Mouse (Mus musculus): Measurements from ENCODE around the gene Rhog. TPM values are rescaled to one million over a fixed set of nuclear protein-coding genes. Genes with fewer than 3 reads are reported as not detected.

Gene Rhog
- total and polyA plus RNA-seq, 3 experiments = 12.2 to 118 (median 22.7) TPM

DNA sequence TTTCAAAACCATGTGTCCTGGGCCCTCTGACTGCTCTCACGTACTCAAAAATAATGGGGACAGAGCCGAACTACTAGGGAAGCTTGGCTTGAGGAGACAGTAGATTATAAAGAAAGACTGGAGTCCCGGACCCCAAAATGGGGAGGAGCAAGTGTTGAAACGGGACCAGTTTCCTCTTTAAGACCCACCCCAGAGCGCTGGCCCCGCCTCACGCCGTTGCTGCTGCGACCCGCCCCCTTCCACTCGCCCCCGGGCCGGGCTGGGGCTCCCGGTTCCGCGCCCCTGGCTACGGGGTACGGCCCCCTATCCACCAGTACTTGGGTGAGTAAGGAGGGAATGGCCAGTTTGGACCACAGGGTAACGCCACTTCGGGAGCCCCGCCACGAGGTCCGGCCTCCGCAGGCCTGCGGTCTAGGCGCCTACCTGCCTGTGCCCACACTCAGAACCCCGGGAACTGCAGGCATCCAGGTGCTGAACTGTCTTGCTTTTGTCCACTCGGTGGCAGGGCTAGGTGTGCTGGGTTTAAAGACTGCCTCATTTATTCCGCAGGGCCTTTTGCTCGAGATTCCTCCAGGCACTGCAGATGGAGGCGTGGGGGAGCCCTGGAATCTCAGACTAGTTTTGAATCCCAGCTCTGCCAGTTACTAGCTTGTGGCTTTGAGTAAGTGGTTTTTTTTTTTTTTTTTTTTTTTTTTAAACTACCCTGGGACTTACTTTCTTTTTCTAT is 32.9 kb downstream of the Rhog start:
- DNase-seq (ENCODE audit: extremely low read depth) = no peak
- Histone ChIP-seq H3K79me2 (replicated peaks; ENCODE audit: control insufficient read depth, extremely low read depth, insufficient read depth, poor library complexity, severe bottlenecking) (no peaks in the 10 kb centered on the region), H3K9ac (ENCODE audit: insufficient read depth, low read depth) (no peak overlapping the region), H3K27me3 (replicated peaks) (no peaks in the 10 kb centered on the region), H3K27ac (ENCODE audit: insufficient read depth, low read depth) (no peak overlapping the region), H3K36me3 (replicated peaks in 1 of 2; ENCODE audit: control insufficient read depth in 1 of 2, insufficient read depth in 1 of 2, low read length in 1 of 2) (peaks cover 0 to 20% of the 10 kb centered on the region in 2 experiments), H3K4me3 (replicated peaks in 1 of 3; ENCODE audit: low read depth in 2 of 3, low read length in 2 of 3, poor library complexity in 1 of 3) (peak overlapping the region in 2 of 3 experiments; percentile 21 to 47), H3K4me2 (ENCODE audit: insufficient read depth, low read depth, poor library complexity, severe bottlenecking) (no peak overlapping the region), H3K9me3 (replicated peaks; ENCODE audit: low read length) (no peaks in the 10 kb centered on the region), H3K4me1 (ENCODE audit: control insufficient read depth in 1 of 2, insufficient read depth in 2 of 2) (peaks cover 0 to 9% of the 10 kb centered on the region in 2 experiments; a peak in 2 of 4 replicates)
- dilution Hi-C loops (cut with MboI; ENCODE audit: extremely low pct_ligation_motif_present, extremely low pct_unique_long_range_greater_than_20kb, low sequenced_read_pairs) = no loop called here
- TF ChIP-seq USF1 (IDR thresholded peaks at IDR 0.05; ENCODE audit: low read depth, low read length) (no peak), ETS1 (conservative IDR thresholded peaks at IDR 0.05; ENCODE audit: low read depth, low read length) (no peak), ZNF384 (IDR thresholded peaks at IDR 0.05; ENCODE audit: low read depth, low read length) (peak; percentile 37)
- in situ Hi-C loops (cut with MboI; ENCODE audit: low pct_ligation_motif_present, low pct_unique_long_range_greater_than_20kb, low sequenced_read_pairs) = no loop called here

DNA sequence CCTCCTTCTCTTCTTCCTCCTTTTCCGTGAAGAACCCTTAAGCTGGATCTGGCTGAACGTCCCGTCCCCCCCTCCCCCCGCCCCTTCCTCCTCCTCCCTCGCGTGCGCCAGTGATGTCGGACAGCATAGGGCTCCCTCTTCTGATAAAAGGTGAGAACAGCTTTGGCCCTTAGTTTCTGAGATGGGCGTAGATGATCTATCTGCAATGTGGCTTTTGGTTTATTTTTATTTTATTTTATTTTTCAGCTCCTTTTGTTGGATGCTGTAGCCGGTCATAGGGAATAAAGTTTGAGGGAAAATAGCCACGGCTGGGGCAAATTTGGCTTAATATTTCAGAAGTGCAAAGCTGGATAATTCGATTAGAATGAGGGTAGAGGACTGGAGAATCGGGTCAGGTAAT is 33.5 kb downstream of the Rhog start:
- Histone ChIP-seq H3K27ac (ENCODE audit: insufficient read depth, low read depth) (no peak overlapping the region), H3K4me2 (ENCODE audit: insufficient read depth, low read depth, poor library complexity, severe bottlenecking) (peak overlapping the region; percentile 57; the same call in 1 of the 2 replicates), H3K36me3 (replicated peaks in 1 of 2; ENCODE audit: control insufficient read depth in 1 of 2, insufficient read depth in 1 of 2, low read length in 1 of 2) (peaks cover 0 to 14% of the 10 kb centered on the region in 2 experiments), H3K27me3 (replicated peaks) (no peaks in the 10 kb centered on the region), H3K9me3 (replicated peaks; ENCODE audit: low read length) (no peaks in the 10 kb centered on the region), H3K4me3 (replicated peaks in 1 of 3; ENCODE audit: low read depth in 2 of 3, low read length in 2 of 3, poor library complexity in 1 of 3) (peak overlapping the region in 2 of 3 experiments; percentile 21 to 47), H3K4me1 (ENCODE audit: control insufficient read depth in 1 of 2, insufficient read depth in 2 of 2) (peaks cover 0 to 9% of the 10 kb centered on the region in 2 experiments; a peak in 2 of 4 replicates), H3K79me2 (replicated peaks; ENCODE audit: control insufficient read depth, extremely low read depth, insufficient read depth, poor library complexity, severe bottlenecking) (no peaks in the 10 kb centered on the region), H3K9ac (ENCODE audit: insufficient read depth, low read depth) (no peak overlapping the region)
- peak in 1 of 2 experiments; percentile 58; a peak in 2 of 4 replicates for TF ChIP-seq CTCF (conservative IDR thresholded peaks at IDR 0.05 in 1 of 2, IDR thresholded peaks at IDR 0.05 in 1 of 2; ENCODE audit: low read depth in 2 of 2, low read length in 2 of 2)
- no peak for TF ChIP-seq ELF1 (IDR thresholded peaks at IDR 0.05; ENCODE audit: low read depth, low read length)
- TF ChIP-seq BHLHE40 (IDR thresholded peaks at IDR 0.05; ENCODE audit: low read depth, low read length) = peak; percentile 56
- peak; percentile 34 for TF ChIP-seq RAD21 (IDR thresholded peaks at IDR 0.05; ENCODE audit: low read depth, low read length)
- TF ChIP-seq MAZ (IDR thresholded peaks at IDR 0.05; ENCODE audit: low read depth, low read length) = 0 out of 2 replicates have a peak, but pooled peaks have one; percentile 21
- no peak for TF ChIP-seq ZKSCAN1 (IDR thresholded peaks at IDR 0.05; ENCODE audit: borderline replicate concordance, low read depth, low read length)
- no peak for TF ChIP-seq TBP (conservative IDR thresholded peaks at IDR 0.05; ENCODE audit: low read depth, low read length)
- no peak for TF ChIP-seq EP300 (IDR thresholded peaks at IDR 0.05; ENCODE audit: low read length)
- no peak for TF ChIP-seq IRF4 (IDR thresholded peaks at IDR 0.05; ENCODE audit: low read depth, low read length)
- TF ChIP-seq MAFK (IDR thresholded peaks at IDR 0.05; ENCODE audit: insufficient replicate concordance, low read length) = no peak
- in situ Hi-C loops (cut with MboI; ENCODE audit: low pct_ligation_motif_present, low pct_unique_long_range_greater_than_20kb, low sequenced_read_pairs) (no loop called here), dilution Hi-C loops (cut with MboI; ENCODE audit: extremely low pct_ligation_motif_present, extremely low pct_unique_long_range_greater_than_20kb, low sequenced_read_pairs) (no loop called here)
- DNase-seq (ENCODE audit: extremely low read depth) = peak; percentile 67

Measured in CH12.LX (cell line).